Mouse (Mus musculus): ENCODE results near the gene Dock10.

The Dock10 gene

DNA sequence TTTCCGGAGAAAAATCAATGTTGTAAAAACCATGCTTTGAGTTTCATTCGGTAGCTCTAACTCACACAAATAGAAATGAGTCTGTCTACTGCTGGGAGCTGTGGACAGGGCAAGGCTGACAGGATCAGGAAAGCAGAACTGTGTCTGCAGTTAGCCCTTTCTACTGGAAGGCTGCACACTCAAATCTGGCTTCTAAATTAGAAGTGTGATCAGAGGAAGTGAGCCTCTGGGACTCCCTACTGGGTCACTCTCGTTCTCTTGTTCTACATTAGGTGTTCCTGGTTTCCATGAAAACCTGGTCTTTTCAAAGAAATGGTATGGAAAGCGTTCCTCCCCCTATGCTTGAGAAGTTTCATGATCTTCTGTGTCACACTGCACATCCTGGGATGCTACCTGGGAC is 103.1 kb downstream of the Dock10 start:
- no peak for DNase-seq

GRCm38 (mm10) chr1:80654177-80654576 is 104.2 kb downstream of the Dock10 start:
- DNase-seq, result no peak

DNA sequence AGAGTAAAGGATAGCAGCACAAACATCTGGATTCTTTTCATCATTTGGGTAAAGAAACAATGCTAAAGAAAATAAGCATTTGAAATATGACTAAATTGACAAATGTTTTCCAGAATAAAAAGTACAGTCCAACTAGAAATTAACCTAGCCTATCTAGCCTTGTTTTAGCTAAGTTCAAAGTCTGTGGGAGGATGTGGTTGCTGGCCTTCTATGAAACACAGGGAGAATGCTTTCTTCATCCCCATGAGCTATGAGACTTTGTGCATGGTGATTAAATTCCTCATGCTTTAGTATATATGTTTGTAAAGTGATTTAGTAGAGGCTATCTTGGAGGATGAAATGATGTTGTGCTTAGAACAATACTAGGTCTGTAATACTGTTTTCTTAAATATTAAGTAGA is 105.5 kb downstream of the Dock10 start:
- DNase-seq, result no peak

DNA sequence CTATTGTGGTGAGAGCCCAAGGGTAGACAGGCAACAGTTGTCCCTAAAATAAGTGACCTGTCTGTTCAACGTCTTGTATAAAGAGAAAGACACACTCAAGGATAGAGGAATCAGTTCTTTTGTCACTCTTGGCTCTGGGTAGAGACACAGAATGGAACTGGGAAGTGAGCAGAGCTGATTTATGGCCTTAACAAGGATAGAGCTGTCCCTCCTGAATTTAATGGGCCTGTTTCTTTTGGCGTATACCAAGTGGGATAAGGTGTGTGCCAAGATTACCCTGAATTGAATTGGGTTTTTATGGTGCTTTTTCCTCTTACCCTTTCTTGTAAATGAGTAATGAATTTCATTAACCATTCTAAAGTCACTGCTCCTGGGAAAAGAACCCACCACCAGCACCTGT is 106.2 kb downstream of the Dock10 start:
- DNase-seq, result no peak

GRCm38 (mm10) chr1:80646602-80647001 is 111.7 kb downstream of the Dock10 start:
- DNase-seq, result no peak

GRCm38 (mm10) chr1:80643866-80644451 is 114.4 kb downstream of the Dock10 start:
- no peak for DNase-seq

GRCm38 (mm10) chr1:80641832-80642231 is 116.5 kb downstream of the Dock10 start:
- no peak for DNase-seq

DNA sequence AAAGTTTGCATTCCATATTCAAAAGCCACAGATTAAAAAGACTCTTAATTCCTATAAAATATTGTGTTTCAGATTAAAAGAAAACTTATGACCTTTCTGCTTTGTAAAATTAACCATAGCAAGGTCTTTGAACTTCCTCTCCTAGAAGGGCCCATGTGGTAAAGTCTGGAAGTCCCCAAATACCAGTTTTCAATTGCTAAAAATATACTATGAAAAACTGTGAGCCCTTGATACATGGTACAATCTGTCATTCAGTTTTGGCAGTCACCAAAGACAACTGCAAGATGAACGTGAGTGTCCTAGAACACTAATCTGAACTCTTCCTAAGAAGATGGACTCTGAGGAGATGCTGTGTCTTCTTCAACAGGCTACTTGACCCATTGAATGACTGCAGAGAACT is 117.0 kb downstream of the Dock10 start:
- DNase-seq, result no peak

- no peak for DNase-seq
Measured at GRCm38 (mm10) chr1:80639553-80639952, 118.8 kb downstream of the Dock10 start.

GRCm38 (mm10) chr1:80637214-80637705 is 121.1 kb downstream of the Dock10 start:
- DNase-seq, result peak; percentile 14

GRCm38 (mm10) chr1:80635825-80636224 is 122.5 kb downstream of the Dock10 start:
- no peak for DNase-seq

GRCm38 (mm10) chr1:80633536-80633935 is 124.8 kb downstream of the Dock10 start:
- no peak for DNase-seq

DNA sequence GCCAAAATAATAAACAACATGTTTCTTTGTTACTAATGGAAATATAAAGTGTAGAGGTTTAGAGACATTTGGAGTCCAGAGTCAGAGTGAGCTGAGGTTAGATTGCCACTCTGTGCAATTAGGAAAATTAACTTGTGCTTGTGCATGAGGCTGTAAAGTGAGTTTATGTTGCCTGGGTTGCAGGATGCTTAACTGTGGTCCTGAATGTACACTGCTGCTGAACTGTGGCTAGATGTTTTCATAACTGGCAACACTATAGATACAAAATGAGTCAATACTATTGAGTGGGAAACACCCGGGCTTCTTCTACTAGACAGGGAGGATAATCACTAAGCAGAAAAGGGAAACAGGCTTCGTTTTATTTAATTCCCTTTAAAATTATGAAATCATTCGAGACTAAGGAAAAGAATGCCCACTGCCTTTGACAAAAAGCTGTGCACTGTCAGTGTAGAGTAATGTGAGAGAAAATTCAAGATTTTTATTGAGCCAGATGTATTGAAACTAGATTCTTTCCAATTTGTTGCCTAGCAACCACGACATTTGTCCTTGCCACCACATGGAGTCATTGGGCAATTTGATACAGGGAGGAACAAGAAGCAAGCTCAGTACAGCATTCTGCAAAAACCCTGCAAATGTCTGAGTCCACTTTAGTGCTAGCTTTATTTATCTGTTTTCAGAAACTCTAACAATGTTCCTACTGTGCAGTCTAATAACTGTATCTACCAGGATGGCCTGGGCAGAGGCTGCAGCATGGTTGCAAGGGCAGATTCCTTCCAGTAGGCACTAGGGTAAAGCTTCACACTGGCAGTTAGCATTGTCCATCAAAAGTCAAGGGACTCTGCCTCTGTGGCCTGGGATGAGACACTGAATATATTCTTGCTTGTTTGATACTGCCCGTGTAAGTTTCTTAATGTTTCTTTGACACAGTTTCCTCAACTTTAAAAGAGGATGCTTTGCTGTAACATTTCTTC is 127.9 kb downstream of the Dock10 start:
- no peak for DNase-seq

GRCm38 (mm10) chr1:80628054-80628453 is 130.3 kb downstream of the Dock10 start:
- DNase-seq, result no peak

- no peak for DNase-seq
Measured at GRCm38 (mm10) chr1:80626800-80627199, 131.5 kb downstream of the Dock10 start.

DNA sequence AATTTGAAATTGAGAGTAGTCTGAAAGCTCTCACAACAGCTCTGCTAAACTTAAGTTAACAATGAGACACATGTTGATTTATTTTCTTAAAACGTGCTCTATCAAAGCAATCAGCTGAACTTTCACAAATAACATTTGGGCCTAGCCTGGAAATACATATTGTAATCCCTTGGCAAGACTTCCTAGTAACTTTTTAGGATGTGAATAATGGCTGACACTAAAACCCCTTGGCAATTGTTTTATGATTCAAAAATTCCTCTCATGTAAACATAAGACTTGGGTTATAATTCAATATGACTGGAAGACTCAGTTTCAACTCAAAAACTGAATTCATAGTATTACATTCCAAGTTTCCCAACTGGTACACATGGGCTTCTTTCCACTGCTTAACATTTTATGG is 133.0 kb downstream of the Dock10 start:
- no peak for DNase-seq

GRCm38 (mm10) chr1:80624552-80624951 is 133.8 kb downstream of the Dock10 start:
- no peak for DNase-seq

DNA sequence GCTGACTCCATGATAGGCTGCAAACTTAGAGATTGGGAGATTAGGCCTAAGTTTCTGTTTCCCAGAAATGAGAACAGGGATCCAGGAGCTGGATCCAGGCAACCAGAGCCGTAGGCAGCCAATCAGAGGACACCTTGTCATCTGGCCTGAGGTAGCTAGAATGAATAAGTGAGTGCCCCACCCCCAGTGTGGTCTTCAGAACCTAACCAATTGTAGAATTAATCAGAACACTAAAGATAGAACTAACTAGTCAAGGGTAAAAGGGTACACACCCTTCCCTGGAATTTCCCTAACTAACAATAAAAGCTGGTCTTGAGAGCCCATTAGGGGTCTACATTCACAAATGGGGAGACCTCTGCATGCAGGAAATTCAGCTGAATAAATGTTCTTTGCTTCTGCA is 135.7 kb downstream of the Dock10 start:
- no peak for DNase-seq

- DNase-seq, result no peak
Measured at GRCm38 (mm10) chr1:80619100-80619499, 139.2 kb downstream of the Dock10 start.

GRCm38 (mm10) chr1:80616671-80617070 is 141.7 kb downstream of the Dock10 start:
- DNase-seq, result no peak

DNA sequence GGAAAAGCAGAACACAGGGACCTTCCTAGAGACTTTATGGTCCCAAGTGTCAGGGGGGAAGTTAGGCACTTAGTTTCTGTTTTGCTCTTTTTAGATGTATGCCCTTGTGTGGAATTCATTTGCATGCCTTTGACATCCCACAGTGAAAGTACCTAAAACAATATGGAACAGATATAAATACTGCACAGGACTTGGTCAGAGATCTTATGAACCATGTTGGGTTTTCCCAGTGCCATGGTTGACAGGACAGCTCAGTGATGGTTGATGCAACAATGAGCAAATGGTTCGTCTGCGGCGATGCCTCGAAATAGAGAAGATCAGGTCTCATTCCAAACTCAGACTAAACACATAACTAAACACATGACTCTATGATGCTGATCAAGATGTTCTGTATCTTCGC is 143.6 kb downstream of the Dock10 start:
- no peak for DNase-seq

DNA sequence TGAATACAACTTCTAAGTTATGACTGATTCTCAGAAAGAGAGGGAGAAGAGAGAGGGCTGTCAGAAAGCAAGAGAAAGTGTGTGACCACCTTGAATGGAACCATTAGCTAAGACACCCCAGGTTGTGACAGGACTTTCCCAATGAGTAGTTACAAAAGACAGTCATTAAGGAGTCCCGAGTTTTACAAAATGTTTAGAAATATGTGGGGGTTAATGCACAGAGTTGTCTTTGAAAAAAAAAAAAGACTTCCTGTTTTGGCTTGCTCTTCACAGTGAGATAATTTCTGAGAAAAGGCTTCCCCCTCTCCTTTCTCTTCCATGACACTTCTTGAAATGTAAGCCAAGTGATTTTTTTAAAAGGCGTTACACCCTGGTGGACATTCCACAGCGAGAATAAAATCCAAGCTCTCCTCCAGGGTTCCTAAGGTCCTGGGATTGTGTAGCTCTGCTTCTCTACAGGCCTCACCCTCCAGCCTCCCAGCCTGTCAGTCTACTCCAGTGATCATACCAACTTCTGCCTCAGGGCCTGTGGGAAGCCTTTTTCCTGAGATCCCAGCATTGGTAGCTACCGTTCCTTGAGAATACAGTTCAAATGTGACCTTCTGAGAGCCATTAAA is 144.8 kb downstream of the Dock10 start:
- no peak for DNase-seq

- no peak for DNase-seq
Measured at GRCm38 (mm10) chr1:80607546-80607945, 150.8 kb downstream of the Dock10 start.

All from thymus, postnatal 4 days (tissue).